Mouse (Mus musculus) stomach, embryonic 15.5 days (tissue): Measurements from ENCODE around the gene Ccser2. TPM values are rescaled to one million over a fixed set of nuclear protein-coding genes. Genes with fewer than 3 reads are reported as not detected.

Source experiments
- ATAC-seq: fragments of 200-750 bp; cut with Nextera tagmentation; 2 replicates; pipeline ENCODE4 v1.8.0; 2017; ENCODE audit warnings: low read depth, moderate number of reproducible peaks, moderate TSS enrichment; ENCODE audit not compliant: insufficient read depth, low FRiP score
- H3K27ac ChIP-seq: fragments of 300-500 bp; sonication (generic); 2 replicates; pipeline ENCODE4 v1.5.1; 2015; ENCODE audit warnings: mild to moderate bottlenecking, inconsistent platforms
- H3K27me3 ChIP-seq: fragments of 300-500 bp; sonication (generic); replicated peaks from 2 replicates; pipeline ENCODE4 v1.6.1; 2015; ENCODE audit warnings: inconsistent platforms
- H3K36me3 ChIP-seq: fragments of 300-500 bp; sonication (generic); 2 replicates; pipeline ENCODE4 v1.6.1; 2015; ENCODE audit warnings: inconsistent platforms
- H3K4me1 ChIP-seq: fragments of 300-500 bp; sonication (generic); 2 replicates; pipeline ENCODE4 v1.6.1; 2015; ENCODE audit warnings: inconsistent platforms
- H3K4me2 ChIP-seq: fragments of 300-500 bp; sonication (generic); 2 replicates; pipeline ENCODE4 v1.6.1; 2015; ENCODE audit warnings: mild to moderate bottlenecking, inconsistent platforms
- H3K4me3 ChIP-seq: fragments of 300-500 bp; sonication (generic); replicated peaks from 2 replicates; pipeline ENCODE4 v1.5.1; 2015; ENCODE audit warnings: inconsistent platforms
- H3K9ac ChIP-seq: fragments of 300-500 bp; sonication (generic); 2 replicates; pipeline ENCODE4 v1.6.1; 2015; ENCODE audit warnings: inconsistent platforms
- H3K9me3 ChIP-seq: fragments of 300-500 bp; sonication (generic); 2 replicates; pipeline ENCODE4 v1.6.1; 2016; ENCODE audit warnings: inconsistent platforms
- WGBS: fragments of 180-500 bp; shearing (Covaris S2); methylation state at CpG from one replicate; pipeline ENCODE4 v1.1.7; 2015; 5-methylcytosine and 5-hydroxymethylcytosine counted together
- polyA plus RNA-seq: library from polyadenylated mRNA; unstranded; fragments of >200 nt; fragmentation: Nextera tagmentation; extraction: Ambion mirVana; gene quantifications from 2 replicates; pipeline ENCODE4 v1.2.1, GENCODE M21; 2015

The Ccser2 gene
- polyA plus RNA-seq, 1 experiment from 2014 or later = 32.1 TPM

DNA sequence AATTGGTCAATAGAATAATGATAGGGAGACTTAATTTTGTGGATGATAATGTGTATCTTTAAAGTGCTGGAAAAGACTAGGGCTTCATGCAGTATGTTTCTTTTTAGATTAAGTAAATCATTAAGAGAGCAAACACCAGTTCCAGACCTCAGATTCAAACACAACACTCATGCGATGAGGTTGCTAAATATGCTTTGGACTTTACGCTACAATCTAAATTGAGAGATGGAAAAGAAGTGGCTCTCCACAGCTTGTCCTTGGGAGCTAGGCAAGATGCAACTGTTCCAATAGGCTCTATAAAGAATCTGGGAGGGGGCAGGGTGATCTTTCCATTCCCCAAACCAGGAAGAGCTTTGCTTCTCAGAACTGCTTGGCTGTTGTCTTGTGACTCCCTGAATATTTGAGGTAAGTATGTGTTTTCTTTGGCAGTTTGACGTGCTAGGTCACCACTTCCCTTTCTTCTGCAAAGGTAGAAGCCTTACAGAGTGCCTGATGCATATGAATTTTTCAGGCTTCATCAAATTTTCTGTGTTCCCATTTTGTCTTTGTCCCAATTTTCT lies 1.4 kb upstream of the Ccser2 start:
- no peaks in the 10 kb centered on the region for H3K27me3 ChIP-seq
- no peak for ATAC-seq
- peaks cover 3% of the 10 kb centered on the region; the same call in 1 of the 2 replicates for H3K4me1 ChIP-seq
- H3K4me3 ChIP-seq = no peak overlapping the region
- H3K9me3 ChIP-seq = no peaks in the 10 kb centered on the region
- no peaks in the 10 kb centered on the region for H3K36me3 ChIP-seq
- H3K9ac ChIP-seq = no peak overlapping the region
- H3K27ac ChIP-seq = no peak overlapping the region
- no peak overlapping the region for H3K4me2 ChIP-seq
- 83% methylated on average over 3 of the region's 3 CpGs for WGBS

DNA sequence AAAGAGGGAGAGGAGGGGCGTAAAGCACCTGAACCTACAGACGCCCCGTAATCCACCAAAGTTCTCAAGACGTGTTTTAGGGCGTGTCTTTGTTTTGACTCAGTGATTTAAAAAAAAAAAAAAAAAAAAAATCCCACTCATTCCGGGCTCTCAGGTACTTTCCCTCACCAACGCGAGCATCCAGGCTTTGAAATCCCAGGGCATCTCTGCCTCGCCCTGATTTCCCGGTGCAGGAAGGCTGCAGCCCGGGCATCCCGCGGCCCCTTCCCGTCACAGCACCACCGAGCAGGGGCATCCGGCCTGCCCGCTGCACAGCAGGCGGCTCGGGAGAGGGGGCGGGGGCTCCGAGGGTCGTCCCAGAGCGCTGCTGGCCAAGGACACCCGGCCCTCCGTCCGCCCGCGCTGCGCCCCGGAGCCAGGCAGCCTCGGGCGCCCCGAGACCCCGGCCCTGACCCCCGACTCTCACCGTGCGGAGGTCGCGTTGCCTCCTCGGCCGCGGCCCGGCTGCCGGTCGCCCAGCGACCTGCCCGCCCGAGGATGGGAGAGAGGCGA lies 425 bp downstream of the Ccser2 start:
- WGBS = under 1% methylated on average over 49 of the region's 49 CpGs
- Histone ChIP-seq H3K4me2 (peak overlapping the region; percentile 61), H3K4me1 (peaks cover 3% of the 10 kb centered on the region; the same call in 1 of the 2 replicates), H3K27me3 (no peaks in the 10 kb centered on the region), H3K36me3 (no peaks in the 10 kb centered on the region), H3K9me3 (no peaks in the 10 kb centered on the region), H3K27ac (peak overlapping the region; percentile 82), H3K9ac (peak overlapping the region; percentile 73), H3K4me3 (peak overlapping the region; percentile 91)
- ATAC-seq = peak; percentile 59

DNA sequence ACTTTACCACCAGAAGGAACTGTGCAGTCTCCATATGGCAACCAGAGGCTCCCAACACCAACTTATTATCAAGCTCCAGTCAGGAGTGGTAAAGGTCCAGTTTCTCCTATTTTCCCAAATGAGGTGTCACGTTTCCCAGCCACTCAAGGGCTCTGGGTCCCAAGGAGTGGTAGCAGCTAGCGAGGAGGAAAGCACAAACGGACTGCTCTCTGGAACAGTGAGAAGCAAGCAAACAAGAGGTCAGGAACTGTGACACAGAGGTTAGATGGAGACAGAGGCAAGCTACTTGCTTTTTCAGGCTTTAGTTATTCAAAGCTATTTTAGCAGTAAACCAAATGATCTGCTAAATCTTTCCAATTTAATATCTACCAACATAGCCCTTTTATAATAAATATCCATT lies 3.2 kb downstream of the Ccser2 start:
- WGBS = 48% methylated on average over 3 of the region's 3 CpGs
- Histone ChIP-seq H3K4me3 (no peak overlapping the region), H3K4me1 (peaks cover 3% of the 10 kb centered on the region; the same call in 1 of the 2 replicates), H3K9me3 (no peaks in the 10 kb centered on the region), H3K9ac (no peak overlapping the region), H3K27me3 (no peaks in the 10 kb centered on the region), H3K36me3 (no peaks in the 10 kb centered on the region), H3K4me2 (no peak overlapping the region), H3K27ac (no peak overlapping the region)
- ATAC-seq = no peak

DNA sequence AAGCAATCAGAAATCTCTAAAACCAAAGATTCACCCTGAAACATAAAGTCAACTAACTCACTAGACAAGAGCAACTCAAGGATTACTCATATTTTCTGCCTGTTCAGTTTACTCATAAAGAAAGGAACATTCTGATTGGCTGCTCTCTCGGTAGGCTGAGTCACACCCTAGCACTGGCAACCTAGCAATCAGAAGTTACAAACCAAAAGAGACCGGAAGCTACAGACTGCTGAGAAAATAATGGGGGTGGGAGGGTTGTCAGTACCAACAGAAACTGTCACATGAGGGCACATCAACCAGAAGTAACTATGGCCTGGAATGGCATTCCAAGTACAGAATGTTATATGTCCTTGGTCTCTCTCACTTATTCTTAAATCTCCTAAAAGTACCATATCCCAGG lies 6.1 kb downstream of the Ccser2 start:
- Histone ChIP-seq H3K27ac (no peak overlapping the region), H3K9me3 (no peaks in the 10 kb centered on the region), H3K27me3 (no peaks in the 10 kb centered on the region), H3K4me2 (no peak overlapping the region), H3K36me3 (no peaks in the 10 kb centered on the region), H3K9ac (no peak overlapping the region), H3K4me3 (no peak overlapping the region), H3K4me1 (peaks cover under 1% of the 10 kb centered on the region; the same call in 1 of the 2 replicates)
- no peak for ATAC-seq
- 84% methylated on average over 2 of the region's 2 CpGs for WGBS

DNA sequence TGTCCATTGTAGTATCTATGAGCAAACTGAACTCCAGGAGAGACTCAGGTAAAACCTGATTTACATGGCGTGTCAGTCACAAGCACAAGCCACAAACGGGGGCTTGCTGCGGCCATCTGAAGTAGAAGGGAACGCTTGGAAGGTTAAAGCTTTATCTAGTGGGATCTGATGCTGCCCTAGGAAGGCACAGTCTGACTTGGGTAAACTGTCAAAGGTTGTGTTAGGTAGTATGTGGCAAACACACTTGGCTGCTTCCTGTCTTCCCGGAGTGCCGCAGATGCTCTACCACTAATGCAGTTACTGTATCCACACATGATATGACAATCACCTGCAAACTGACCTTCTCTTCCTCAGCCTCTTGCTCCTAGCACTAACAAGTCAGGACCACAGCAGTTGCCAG lies 10.9 kb downstream of the Ccser2 start:
- Histone ChIP-seq H3K9ac (no peak overlapping the region), H3K4me2 (no peak overlapping the region), H3K36me3 (no peaks in the 10 kb centered on the region), H3K27ac (no peak overlapping the region), H3K9me3 (no peaks in the 10 kb centered on the region), H3K27me3 (no peaks in the 10 kb centered on the region), H3K4me1 (no peaks in the 10 kb centered on the region), H3K4me3 (no peak overlapping the region)
- 89% methylated on average over 6 of the region's 6 CpGs for WGBS
- ATAC-seq = no peak

DNA sequence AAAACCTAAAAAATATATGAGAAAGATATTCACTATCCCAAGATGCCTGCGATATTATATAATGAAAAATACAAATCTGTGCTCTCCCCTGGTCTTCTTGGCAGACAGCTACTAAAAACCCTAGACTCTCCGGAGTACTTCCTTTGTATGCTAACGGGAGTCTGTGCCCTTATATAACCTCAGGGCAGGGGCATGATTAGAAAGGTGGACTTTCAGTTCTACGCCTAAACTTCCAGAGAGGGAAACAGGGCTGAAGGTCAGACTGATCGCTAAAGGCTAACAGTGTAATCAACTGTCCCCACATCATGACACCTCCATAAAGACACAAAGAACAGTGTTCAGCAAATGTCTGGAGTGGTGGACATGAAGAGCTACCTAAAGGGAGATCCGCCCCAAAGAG lies 11.3 kb downstream of the Ccser2 start:
- 69% methylated on average over 6 of the region's 6 CpGs for WGBS
- Histone ChIP-seq H3K9ac (no peak overlapping the region), H3K27ac (no peak overlapping the region), H3K36me3 (no peaks in the 10 kb centered on the region), H3K4me1 (no peaks in the 10 kb centered on the region), H3K4me2 (no peak overlapping the region), H3K9me3 (no peaks in the 10 kb centered on the region), H3K27me3 (no peaks in the 10 kb centered on the region), H3K4me3 (no peak overlapping the region)
- ATAC-seq = no peak

DNA sequence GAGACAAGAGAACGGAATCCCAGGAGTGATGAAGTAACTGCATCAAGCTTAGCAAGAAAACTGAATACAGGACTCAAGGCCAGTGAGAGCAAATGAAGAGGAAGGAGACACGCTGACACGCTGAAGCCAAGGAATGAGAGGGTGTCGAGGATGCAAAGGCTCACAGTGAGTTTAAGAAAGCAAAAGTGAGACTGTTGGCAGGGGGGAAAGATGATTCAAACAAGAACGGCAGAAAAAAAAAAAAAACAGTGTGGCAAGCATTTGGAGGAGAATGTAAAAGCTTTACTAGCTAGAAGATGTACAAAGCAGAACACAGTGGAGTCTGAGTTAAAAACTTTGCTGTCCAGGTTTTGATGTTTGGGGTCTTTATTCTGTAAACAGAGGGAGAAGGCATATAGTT lies 11.9 kb downstream of the Ccser2 start:
- no peak overlapping the region for H3K27ac ChIP-seq
- H3K9me3 ChIP-seq = no peaks in the 10 kb centered on the region
- H3K4me3 ChIP-seq = no peak overlapping the region
- H3K9ac ChIP-seq = no peak overlapping the region
- no peaks in the 10 kb centered on the region for H3K4me1 ChIP-seq
- no peaks in the 10 kb centered on the region for H3K27me3 ChIP-seq
- H3K4me2 ChIP-seq = no peak overlapping the region
- no peak for ATAC-seq
- H3K36me3 ChIP-seq = no peaks in the 10 kb centered on the region
- 50% methylated on average over 5 of the region's 5 CpGs for WGBS

DNA sequence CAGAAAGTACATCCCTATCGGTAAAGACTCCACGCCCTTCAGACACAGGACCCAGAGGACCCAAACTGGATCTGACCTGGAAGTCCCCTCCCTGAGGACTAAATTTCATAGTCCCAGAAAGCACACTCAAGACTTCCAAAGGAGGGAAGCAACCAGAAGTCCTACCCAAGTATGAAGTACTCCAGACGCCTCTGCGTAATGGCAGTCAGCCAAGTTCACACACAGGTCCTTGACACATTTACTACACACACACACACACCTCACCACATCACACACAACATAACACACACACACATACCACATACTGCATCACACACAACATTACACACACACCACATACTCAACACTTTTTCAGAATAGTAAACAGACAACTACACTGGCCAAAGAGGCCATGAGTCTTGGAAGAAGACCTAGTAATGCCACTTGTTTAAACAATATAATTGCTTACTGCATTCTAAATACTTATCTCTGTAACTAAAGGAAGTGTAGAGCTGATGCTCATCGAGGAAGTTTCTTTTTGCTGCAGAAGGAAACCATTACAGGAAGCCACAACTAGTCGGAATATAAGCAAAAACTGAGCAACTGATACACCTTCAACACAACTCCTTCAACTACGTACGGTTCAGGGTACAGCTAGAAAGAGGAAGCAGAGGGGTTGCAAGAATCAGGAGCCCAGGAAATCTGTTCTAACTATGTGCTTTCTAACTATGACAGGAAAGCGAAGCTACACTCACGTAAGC lies 15.7 kb downstream of the Ccser2 start:
- ATAC-seq = 0 out of 2 replicates have a peak, but pooled peaks have one; percentile 27
- H3K4me3 ChIP-seq = no peak overlapping the region
- 76% methylated on average over 10 of the region's 10 CpGs for WGBS

DNA sequence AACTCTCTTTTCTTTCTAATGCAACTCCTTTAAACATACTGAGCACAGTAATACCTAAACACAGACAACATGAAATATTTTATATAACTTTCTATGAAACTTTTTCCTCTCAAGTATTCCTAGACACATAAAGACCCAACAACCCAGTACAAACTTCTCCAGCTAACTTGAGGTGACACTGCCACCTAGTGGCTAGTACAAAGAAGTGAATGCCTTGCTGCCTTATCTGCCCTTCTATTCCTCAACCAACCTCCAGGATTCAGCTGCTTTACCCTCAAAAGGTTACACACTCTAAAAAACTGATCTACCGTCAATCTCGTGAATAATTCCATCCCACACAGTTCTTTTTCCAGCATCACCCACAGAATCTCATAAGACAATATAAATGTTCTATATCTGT lies 16.4 kb downstream of the Ccser2 start:
- Histone ChIP-seq H3K4me1 (no peaks in the 10 kb centered on the region), H3K27me3 (no peaks in the 10 kb centered on the region), H3K36me3 (no peaks in the 10 kb centered on the region), H3K4me2 (no peak overlapping the region), H3K9ac (no peak overlapping the region), H3K4me3 (no peak overlapping the region), H3K27ac (no peak overlapping the region), H3K9me3 (no peaks in the 10 kb centered on the region)
- ATAC-seq = no peak
- 28% methylated on average over 2 of the region's 2 CpGs for WGBS

More for the DNA sequence above, 15.7 kb downstream of the Ccser2 start:
- no peaks in the 10 kb centered on the region for H3K9me3 ChIP-seq
- no peak overlapping the region for H3K4me2 ChIP-seq
- H3K27me3 ChIP-seq = no peaks in the 10 kb centered on the region
- H3K36me3 ChIP-seq = no peaks in the 10 kb centered on the region
- H3K27ac ChIP-seq = no peak overlapping the region
- no peak overlapping the region for H3K9ac ChIP-seq
- no peaks in the 10 kb centered on the region for H3K4me1 ChIP-seq

DNA sequence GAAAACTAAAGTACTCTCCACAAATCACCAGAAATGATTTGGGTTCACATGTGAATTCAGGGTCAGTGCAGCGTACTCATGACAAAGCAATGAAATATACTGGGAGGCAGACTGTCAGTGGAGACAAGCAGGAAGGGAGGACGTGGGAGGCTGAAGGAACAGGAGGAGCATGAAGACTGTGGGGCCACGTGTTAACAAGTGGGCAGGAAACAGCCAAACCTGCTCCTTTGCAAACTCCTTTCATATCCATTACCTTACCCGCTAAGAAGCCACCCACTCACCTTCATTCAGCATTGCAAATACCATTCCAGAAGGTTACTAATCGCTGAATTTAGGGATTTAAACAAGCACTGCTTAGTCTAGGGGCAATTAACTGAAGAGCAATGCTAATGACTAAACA lies 25.9 kb downstream of the Ccser2 start:
- no peak overlapping the region for H3K4me3 ChIP-seq
- H3K27me3 ChIP-seq = no peaks in the 10 kb centered on the region
- H3K4me2 ChIP-seq = no peak overlapping the region
- H3K27ac ChIP-seq = no peak overlapping the region
- no peak for ATAC-seq
- 50% methylated on average over 5 of the region's 5 CpGs for WGBS
- no peak overlapping the region for H3K9ac ChIP-seq
- no peaks in the 10 kb centered on the region for H3K9me3 ChIP-seq
- H3K36me3 ChIP-seq = peaks cover 5% of the 10 kb centered on the region; the same call in 1 of the 2 replicates
- no peaks in the 10 kb centered on the region for H3K4me1 ChIP-seq

DNA sequence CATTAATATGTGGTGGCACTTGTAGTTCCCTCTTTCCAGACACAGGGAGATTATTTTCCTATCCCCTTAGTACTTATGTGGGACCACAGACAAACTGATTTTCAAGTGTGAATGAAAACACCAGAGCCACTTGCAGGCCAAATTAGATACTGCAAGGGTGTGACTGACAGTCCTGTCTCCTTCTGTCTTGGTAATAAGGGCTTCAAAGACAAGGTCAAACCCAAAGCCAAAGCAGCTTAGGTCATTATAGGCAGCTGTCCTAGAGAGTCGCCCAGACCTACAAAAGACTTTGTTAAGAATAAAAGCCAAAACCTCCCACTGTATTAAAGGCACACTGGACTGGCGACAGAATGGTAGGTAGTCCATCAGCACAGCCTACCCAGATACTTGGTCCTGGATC lies 30.6 kb downstream of the Ccser2 start:
- ATAC-seq = no peak
- Histone ChIP-seq H3K36me3 (peaks cover 5% of the 10 kb centered on the region; the same call in 1 of the 2 replicates), H3K9me3 (no peaks in the 10 kb centered on the region), H3K4me3 (no peak overlapping the region), H3K27me3 (no peaks in the 10 kb centered on the region), H3K9ac (no peak overlapping the region), H3K27ac (no peak overlapping the region), H3K4me2 (no peak overlapping the region), H3K4me1 (no peaks in the 10 kb centered on the region)
- 77% methylated on average over 2 of the region's 2 CpGs for WGBS

DNA sequence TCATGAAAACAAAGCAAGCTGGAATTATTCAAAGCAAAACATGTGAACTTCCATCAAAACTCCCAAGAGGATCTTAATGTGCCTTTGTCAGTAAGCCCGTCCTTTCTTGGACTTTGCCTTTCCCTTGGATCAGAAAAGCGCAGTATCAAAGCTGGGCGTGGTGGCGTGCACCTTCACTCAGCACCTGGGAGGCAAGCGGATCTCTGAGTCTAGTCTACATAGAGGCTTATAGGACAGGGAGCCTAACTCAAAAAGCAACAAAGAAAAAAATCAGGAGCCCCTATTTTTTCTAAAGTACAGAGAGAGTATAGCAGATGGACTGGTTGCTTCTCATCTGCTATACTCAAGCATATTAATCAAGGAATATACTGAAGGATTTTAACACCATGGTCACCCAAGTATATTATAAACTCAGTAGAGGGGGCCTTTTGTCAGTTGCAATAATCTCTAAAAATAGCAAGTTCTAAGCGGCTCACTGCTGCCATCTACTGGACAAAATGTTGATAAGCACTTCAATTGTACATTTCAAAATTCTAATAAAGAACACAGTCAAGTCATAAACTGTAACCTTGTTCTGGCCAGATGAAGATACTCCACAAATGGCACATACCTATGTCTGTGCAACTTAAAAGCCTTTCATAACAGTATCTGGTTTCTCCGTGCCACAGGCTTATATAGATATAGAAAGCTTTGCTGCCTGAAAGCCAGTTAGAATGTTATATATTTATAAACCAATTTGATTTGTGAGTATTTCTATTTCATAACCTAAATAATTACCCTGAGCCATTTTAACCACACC lies 31.3 kb downstream of the Ccser2 start:
- H3K27ac ChIP-seq = no peak overlapping the region
- ATAC-seq = no peak
- H3K4me3 ChIP-seq = no peak overlapping the region
- H3K4me2 ChIP-seq = no peak overlapping the region
- WGBS = 63% methylated on average over 7 of the region's 7 CpGs
- peaks cover 5% of the 10 kb centered on the region; the same call in 1 of the 2 replicates for H3K36me3 ChIP-seq
- no peaks in the 10 kb centered on the region for H3K27me3 ChIP-seq
- H3K4me1 ChIP-seq = no peaks in the 10 kb centered on the region
- H3K9me3 ChIP-seq = no peaks in the 10 kb centered on the region
- H3K9ac ChIP-seq = no peak overlapping the region
